Mouse (Mus musculus): ENCODE data around the gene Fbxo46.

Fbxo46 gene

DNA sequence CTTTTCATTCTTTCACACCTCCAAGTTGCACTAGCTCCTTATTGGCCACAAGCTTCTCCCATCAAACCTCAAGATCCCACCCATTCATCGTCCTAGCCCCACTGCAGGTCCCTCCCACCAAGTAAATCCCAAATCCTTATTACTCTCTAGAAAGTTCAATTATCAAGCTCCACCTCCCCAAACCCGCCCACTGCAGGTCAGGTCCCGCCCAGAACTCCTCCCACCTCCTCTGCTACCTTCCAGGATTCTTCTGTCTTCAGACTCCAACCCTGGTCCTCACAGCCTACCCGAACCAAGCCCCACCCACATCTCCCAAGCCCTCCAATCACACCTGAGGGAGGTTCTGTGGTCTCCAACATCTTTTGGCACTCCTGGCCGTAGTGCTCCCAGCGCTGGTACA lies 44.5 kb downstream of the Fbxo46 start:
- DNase-seq (ENCODE audit: extremely low spot score, low read depth, low spot score): no peak

GRCm38 (mm10) chr7:19164978-19165377 lies 45.3 kb downstream of the Fbxo46 start:
- no peak for DNase-seq (ENCODE audit: extremely low spot score, low read depth, low spot score)

DNA sequence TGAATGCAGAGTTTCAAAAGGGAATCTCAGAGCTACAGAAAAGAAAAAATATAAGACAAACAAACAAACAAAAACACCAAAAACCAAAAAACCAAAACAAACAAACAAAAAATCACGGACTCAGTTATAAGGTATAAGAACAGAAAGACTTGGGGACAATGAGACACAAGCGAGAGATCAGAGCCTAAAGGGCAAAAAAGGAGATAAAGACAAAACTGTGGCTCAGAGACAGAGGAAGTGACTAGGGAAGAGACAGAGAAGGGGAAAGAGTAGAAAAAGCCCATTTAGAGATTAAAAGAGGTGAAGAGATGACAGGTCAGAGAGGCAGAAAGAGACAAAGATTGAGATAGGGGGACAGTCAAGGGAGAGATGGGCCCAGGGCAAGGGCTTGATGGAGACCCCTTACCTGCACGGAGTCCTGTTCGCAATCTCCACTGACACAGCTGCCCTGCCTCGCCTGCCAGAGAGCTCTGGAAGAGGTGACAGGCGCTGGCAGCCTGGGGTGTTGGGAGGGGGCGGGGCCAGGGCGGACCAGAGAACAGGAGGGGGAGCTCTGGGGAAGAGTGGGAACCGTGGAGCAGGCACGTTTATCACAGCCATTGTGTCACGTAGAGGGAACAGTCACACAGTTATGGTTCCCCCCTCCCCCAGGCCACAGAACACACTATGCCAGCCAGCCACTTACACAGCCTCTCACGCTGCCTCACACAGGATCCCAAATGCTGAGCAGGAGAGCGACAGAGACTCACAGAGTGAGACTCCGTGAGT lies 46.2 kb downstream of the Fbxo46 start, which contains the start of gene Gipr:
Gipr (minus strand) TSS at position 472 of the 768 bp plus-strand sequence.
- no peak for DNase-seq (ENCODE audit: extremely low spot score, low read depth, low spot score)

GRCm38 (mm10) chr7:19166990-19167389 lies 47.3 kb downstream of the Fbxo46 start:
- DNase-seq (ENCODE audit: extremely low spot score, low read depth, low spot score): no peak

- DNase-seq (ENCODE audit: extremely low spot score, low read depth, low spot score): no peak
Observed at GRCm38 (mm10) chr7:19169506-19169905, 49.8 kb downstream of the Fbxo46 start.

GRCm38 (mm10) chr7:19170142-19170541 lies 50.5 kb downstream of the Fbxo46 start:
- DNase-seq (ENCODE audit: extremely low spot score, low read depth, low spot score): no peak

GRCm38 (mm10) chr7:19171831-19172230 lies 52.2 kb downstream of the Fbxo46 start:
- no peak for DNase-seq (ENCODE audit: extremely low spot score, low read depth, low spot score)

- no peak for DNase-seq (ENCODE audit: extremely low spot score, low read depth, low spot score)
Observed at GRCm38 (mm10) chr7:19172874-19173273, 53.2 kb downstream of the Fbxo46 start.

DNA sequence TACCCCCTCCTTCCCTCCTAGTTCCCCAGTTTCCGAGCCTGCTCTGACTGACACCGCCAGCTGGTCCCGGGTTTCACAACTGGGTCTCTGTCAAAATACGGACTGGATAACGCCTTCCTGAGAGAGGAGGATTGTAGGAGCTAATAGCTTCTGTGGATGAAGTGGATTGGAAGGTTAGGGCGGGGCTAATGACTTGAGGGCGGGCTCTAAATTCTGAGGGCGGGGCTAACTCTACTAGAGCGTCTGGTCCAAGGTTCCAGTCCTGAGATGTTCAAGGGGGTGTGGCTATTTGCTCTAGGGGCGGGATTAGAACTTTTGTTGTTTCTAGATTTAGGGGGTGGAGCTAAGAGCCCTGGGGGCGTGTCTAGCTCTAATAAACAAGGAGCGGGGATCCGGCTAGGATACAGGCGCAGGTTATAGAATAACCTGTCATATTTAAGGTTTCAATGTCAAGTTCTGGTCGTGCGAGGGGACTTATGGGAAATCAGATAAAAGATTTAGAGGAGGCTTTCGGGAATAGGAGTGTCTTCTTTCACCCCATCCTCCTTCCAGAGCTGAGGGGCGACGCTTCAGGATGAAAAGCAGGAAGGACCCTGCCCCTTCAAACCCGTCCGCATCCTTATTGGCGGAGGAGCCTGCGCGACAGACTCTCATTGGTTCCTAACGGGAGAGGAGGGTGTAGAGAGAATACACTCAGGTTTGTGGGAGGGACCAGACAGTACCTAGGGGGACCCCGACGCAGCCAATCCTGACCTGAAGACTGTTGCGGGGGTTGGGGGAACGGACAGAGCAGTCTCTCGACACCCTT lies 56.3 kb downstream of the Fbxo46 start, which contains the start of gene Eml2:
Eml2 (plus strand) TSS at position 714 of the 808 bp plus-strand sequence.
- no peak for DNase-seq (ENCODE audit: extremely low spot score, low read depth, low spot score)

- DNase-seq (ENCODE audit: extremely low spot score, low read depth, low spot score): no peak
Observed at GRCm38 (mm10) chr7:19176516-19176947, 56.9 kb downstream of the Fbxo46 start.

GRCm38 (mm10) chr7:19177216-19177615 lies 57.6 kb downstream of the Fbxo46 start:
- DNase-seq (ENCODE audit: extremely low spot score, low read depth, low spot score): no peak

GRCm38 (mm10) chr7:19178035-19178434 lies 58.4 kb downstream of the Fbxo46 start:
- DNase-seq (ENCODE audit: extremely low spot score, low read depth, low spot score): no peak

GRCm38 (mm10) chr7:19178443-19179092 lies 58.9 kb downstream of the Fbxo46 start:
- DNase-seq (ENCODE audit: extremely low spot score, low read depth, low spot score): no peak

GRCm38 (mm10) chr7:19179173-19179572 lies 59.5 kb downstream of the Fbxo46 start:
- DNase-seq (ENCODE audit: extremely low spot score, low read depth, low spot score): no peak

- DNase-seq (ENCODE audit: extremely low spot score, low read depth, low spot score): no peak
Observed at GRCm38 (mm10) chr7:19179936-19180335, 60.3 kb downstream of the Fbxo46 start.

DNA sequence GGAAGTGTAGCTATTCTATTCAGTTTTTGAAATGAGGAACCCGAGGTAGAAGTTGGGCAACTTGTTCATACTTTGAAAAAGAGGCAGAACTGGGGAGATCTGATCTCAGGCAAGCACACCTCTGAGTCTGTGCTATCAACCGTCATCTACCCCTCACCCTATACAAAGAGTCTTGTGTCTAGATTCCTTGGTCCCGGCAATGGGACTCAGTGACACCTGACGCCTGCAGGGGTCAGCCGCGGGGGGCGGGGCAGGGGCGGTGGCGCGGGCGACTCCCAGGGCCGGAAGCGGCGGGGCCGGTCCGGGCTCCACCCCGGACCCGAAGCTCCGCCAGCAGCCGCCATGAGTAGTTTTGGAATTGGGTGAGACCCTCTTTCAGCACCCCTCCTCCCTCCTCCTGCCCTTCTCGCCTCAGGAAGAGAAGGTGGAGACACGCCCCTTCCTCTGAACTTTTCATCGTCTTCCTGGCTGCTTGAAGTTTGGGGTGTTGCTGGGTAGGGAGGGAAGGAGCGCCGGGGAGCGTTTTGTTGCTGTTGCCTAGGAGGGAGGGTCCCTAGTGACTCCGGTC lies 61.3 kb downstream of the Fbxo46 start:
- DNase-seq (ENCODE audit: extremely low spot score, low read depth, low spot score): no peak

- no peak for DNase-seq (ENCODE audit: extremely low spot score, low read depth, low spot score)
Observed at GRCm38 (mm10) chr7:19184250-19184649, 64.6 kb downstream of the Fbxo46 start.

DNA sequence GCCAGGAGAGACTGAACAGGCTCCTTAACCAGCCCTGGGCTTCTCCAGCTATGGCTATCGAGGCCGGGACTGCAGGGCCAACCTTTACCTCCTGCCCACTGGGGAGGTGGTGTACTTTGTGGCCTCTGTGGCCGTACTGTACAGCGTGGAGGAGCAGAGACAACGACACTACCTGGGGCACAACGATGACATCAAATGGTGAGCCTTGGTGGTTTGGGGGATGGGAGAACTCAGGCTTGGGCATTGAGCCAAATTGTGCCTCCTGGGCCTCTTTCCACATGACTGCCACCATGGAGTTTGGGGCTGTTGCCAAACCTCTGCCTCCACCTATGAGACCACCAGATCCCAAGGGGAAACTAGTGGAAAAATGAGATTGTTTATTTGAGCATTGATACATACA lies 65.1 kb downstream of the Fbxo46 start:
- DNase-seq (ENCODE audit: extremely low spot score, low read depth, low spot score): no peak
